Mouse (Mus musculus) cerebellum, postnatal 14 days (tissue): Measurements from ENCODE around the gene Pgpep1.

Experiments
- DNase-seq, 2 experiments: peaks; one replicate each; pipeline ENCODE4 v3.0.0; 2021; ENCODE audit warnings: mixed read lengths in 2 of 2

Pgpep1 gene

DNA sequence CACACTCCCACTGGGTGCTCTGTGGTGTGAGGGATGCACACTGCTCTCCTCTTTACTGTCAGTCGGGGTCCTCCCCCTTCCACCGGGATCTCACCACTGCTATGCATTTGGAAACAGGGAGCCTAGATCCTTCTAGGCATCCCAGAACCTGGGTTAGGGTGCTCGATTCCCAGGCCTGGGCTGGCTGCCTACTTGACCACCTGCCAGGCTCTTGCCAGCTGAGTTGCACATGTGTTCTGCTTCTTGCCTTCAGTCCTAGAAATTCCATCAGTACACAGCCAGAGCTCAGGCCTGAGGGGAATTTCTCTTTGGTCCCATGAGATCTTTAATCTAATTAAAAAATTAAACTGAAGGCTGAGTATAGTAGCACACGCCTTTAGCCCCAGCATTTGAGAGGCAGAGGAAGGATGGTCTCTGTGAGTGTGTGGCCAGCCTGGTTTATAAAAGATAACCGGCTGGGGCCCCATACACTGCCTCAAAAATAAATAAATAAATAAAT lies 29.8 kb upstream of the Pgpep1 start:
- DNase-seq = no peak

DNA sequence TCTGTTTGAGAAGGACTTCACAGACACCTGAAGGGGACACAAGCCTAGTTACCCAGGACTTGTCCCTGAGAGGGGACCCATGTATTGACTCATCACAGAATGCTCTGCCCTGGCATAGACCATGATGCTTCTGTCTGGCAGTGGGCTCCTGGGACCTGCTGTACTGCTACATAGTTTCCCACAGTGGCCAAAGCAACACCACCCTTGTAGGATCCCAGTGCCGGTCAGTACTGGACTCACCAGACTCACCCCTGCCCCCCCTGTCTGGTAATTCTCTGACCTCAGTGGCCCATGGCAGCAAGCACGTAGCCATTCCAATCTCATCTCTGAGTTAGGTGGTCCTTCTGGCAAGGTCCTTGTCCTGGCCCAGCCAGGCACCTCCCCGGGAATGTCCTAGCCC lies 27.9 kb upstream of the Pgpep1 start:
- no peak for DNase-seq

DNA sequence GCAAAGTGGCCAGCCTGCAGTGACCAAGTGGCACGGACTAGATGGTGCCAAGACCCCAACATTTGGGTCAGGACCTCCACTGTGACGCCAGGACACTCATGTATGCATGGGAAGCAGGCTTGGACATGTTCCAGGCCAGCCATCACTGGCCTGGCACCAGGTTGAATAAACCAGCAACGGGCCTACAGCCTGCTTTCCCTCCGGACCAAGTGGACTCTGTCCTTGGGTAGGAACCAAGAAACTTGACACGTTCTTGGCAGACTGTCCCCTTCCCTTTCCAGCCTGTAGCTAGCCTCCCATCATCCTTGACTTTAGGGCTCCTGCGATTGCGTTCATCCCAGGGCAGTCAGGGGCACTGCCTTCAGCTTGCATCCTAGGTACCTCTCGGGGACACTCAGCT lies 27.4 kb upstream of the Pgpep1 start:
- peak; percentile 68 to 78 for DNase-seq

DNA sequence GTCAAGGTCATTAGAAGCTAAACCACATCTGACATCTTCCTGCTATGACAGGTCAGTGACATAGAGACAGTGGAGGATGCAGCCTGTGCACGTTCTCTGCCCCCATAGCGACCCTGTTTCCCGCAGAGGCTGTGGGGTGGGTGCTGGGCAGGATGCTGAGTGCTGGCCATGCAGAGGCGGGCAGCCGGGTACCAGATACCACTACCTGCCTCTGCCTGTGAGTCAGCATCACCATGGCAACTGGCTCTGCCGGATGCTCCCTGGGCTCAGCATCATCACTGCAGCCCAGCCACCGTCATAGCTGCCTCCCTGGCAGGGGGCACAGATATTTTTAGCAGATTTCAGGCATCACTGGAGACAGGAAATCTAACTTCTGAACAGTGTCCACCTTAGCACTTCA lies 24.1 kb upstream of the Pgpep1 start:
- DNase-seq = no peak

DNA sequence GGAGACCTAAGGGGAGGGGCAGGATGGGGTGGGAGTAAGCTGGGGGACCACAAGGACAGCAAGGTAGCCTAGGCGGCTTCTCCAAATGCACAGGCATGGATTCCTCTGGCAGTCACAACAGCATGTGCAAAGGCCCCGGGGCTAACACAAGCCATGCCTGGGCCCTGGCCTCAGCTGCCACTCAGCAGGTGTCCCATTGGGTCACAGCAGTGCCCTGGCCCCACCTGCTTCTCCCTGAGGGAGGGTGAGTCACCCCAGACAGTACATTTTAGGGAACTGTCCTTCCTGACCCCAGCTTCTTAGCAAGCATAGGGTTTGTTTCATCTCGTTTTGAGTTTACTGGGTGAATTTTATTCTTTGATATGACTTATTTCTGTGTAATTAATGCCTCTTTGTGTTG lies 22.5 kb upstream of the Pgpep1 start:
- DNase-seq = no peak

DNA sequence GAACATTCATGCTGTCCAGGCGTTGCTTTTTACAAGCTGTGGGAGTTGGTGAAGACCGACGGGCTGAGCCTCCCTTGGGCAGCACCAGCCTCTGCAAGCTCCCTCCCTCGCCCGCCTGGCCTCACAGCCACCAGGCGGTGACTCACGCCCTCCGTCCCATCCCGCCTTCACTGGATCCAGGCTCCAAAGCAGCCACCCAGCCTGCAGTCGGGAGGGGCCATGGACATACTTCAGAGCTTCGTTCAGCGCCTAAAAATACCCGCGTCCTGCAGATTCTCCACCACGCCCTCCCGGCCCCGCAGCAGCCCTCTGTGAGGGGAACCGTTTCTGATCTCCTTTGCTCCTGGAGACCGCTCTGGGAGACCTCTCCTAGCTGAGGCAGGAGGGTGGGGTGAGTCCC lies 22.0 kb upstream of the Pgpep1 start:
- no peak for DNase-seq

DNA sequence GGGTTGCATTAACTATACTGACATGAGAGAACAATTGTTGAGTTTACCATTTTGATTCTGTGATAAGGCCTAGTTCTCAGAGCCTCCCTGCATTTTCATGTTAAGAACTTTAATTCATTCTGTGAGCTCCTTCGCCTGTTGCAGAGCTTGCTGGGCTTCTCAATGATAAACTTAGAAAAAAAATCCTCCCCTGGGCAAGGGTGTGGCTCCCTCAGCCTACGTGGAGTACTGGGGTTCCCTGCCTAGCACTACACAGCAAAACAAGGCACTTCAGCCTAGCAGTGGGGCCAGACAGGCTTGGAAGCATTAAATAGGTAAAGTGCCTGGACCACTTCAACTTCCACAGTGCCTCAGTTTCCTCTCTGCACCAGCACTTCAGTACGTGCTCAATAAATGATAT lies 21.2 kb upstream of the Pgpep1 start:
- no peak for DNase-seq

DNA sequence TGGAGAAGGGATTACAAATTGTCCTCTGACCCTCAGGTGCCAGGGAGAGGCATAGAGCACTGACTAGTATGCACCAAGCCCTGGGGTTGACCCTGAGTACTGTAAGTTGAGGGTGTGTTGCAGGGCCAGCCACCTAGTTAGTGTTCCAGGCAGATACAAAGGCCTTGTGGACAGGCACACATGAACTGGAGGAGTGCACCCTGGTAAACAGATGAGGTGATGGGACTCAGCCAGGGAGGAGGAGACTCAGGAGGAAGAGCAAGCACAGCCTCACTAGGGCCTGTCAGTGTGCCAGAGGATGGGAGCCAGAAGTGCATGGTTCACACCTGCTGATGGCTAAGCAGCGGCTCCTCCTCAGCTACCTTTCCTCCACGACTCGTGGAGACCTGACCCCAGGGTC lies 19.9 kb upstream of the Pgpep1 start:
- DNase-seq = no peak

DNA sequence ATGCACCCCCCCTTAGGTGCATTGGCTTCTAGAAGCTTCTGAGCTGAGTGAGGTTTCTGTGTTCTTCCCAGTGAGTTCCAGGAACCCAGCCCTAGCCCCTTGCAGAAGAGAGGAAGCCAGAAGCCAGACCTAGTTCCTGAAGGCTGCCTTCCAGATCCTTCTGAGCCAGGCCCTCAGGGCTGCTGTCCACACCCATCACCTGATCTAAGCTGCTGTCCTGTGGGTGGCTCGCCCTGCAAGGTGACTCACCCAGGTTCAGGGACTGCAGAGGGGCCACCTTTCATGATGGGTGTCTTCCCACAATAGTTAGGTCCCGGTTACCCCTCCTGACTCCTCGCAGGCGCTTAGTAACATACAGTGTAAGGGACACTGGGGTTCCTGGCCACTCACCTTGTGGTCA lies 19.2 kb upstream of the Pgpep1 start:
- no peak for DNase-seq

DNA sequence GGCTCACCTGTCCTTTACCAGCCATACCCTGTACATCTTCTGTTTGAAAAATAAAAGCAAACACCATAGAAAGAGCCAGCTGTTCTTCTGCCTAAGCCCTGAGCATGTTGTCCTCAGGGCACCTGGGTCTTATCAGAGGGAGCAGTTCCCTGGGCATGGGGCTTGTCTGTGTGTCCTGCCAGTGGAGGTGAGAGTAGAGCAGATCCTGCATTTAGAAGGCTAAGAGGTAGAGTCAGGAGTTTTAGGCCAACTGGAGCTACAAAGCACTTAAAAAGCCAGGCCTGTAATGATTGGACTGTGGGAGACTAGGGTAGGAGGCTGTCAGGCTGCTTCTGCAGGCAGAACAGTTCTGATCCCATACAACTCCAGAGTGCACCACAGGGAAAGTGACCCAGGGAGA lies 18.5 kb upstream of the Pgpep1 start:
- DNase-seq = no peak

DNA sequence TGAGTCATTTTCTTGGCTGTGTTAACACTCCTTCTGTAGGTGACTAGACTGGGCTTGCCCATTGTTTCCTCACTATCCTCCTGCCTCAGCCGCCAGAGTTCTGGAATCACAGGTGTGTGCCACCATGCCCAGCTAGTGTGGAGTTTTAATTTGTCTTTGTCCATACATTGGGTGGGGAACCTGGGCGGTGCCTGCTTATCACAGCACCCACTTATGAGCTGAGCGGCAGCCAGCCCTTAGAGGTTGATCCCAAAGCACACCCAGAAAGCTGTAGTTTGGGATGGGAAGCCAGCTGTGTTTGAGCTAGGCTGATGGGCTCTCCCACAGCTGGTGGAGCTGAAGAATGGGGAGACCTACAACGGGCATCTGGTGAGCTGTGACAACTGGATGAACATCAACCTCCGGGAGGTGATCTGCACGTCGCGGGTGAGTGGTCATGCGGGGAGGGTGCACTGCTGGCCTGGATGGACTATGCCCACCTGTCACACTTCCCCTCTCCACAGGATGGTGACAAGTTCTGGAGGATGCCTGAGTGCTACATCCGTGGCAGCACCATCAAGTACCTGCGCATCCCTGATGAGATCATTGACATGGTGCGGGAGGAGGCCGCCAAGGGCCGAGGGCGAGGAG lies 17.4 kb upstream of the Pgpep1 start:
- no peak for DNase-seq

DNA sequence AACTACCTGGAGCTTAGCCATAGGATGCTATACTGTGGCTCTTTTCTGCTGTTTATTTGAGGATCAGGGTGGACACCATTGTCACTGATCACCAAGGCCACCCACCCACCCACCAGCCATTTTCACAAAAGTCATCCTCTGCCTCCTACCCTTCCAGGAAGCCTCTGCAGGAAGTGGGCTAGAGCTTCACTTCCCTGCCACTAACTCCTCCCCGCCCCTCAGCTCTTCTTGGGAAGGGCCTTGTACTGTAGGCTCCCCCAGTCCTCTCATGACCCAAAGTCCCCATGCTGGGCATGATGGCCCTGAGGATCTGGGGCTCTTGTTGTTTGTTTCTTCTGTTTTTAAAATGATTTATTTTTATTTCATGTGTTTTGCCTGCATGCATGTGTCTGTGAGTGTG lies 15.1 kb upstream of the Pgpep1 start:
- DNase-seq = no peak

DNA sequence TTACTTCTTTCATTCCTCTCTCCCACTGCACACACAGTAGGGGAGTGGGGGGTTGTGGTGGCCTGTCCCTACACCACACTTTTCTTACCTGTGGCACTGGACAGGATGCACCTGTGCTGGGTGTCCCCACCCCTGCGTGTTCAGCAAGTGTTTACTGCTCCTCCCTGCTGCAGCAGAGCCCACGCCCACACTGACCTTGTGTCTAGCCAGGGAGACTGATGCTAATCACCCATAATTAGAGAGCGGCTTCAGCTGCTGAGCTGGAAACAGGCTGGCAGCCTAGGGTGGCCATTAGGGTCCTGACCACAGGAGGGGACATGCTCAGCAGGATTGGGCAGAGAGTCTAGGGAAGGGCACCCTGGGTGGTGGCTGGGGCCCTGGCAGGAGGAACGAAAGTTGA lies 14.5 kb upstream of the Pgpep1 start:
- DNase-seq = no peak

DNA sequence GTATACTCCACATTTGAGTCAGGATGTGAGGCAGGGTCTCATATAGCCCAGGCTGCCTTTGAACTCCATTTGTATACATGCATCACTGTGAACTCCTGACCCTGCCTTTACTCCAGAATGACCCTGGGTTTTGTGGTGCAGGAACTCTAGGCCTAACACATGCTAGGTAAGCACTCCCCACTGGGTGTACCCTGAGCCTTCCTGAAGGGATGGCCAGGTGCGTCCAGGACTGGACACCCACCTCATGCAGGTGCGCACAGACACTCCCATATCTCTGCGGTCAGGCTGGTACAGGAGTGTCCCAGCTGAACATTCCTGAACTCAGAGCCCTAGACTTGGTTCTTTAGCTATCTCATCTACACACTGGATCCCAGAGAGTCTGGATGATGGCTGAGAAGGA lies 13.9 kb upstream of the Pgpep1 start:
- no peak for DNase-seq

DNA sequence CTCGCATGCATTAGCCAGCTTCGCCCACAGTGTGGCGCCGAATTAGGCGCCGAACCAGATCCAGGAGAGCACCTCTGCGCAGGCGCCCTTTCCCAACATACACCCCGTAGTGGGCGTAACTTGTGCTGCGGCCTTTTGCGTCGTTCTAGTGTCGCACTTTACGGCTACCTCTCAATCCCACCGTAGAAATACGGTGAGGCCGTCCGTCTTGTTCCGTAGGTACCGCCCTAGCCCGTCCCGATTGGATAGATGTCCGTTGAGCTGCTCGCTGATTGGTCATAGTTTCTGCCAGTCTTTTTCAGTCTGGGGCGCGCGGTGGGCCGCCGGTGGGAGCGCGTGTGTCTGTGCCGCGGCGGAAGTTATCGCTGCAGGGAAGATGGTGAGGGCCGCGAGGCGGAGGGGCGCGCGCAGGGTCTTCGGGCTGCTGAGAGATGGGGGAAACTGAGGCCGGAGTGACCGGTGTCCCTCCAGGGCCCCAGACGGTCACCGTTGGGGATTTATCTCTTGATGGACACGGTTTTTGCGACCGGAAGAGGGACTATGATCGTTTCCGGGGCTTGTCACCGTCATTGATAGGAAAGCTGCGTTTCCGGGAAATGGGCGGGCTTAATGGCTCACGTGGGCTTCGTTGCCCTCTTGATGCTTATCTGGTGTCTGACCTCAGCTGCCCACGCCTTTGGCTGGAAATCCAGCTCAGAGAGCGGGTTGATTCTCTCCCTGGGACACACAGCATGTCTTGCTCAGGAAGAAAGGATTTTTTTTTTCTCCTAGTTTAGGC lies 13.1 kb upstream of the Pgpep1 start, which contains the start of gene Lsm4:
Gene Lsm4, plus strand, starts transcription at position 170 of the 778 bp plus-strand sequence.
- DNase-seq = peak; percentile 98 to 100

DNA sequence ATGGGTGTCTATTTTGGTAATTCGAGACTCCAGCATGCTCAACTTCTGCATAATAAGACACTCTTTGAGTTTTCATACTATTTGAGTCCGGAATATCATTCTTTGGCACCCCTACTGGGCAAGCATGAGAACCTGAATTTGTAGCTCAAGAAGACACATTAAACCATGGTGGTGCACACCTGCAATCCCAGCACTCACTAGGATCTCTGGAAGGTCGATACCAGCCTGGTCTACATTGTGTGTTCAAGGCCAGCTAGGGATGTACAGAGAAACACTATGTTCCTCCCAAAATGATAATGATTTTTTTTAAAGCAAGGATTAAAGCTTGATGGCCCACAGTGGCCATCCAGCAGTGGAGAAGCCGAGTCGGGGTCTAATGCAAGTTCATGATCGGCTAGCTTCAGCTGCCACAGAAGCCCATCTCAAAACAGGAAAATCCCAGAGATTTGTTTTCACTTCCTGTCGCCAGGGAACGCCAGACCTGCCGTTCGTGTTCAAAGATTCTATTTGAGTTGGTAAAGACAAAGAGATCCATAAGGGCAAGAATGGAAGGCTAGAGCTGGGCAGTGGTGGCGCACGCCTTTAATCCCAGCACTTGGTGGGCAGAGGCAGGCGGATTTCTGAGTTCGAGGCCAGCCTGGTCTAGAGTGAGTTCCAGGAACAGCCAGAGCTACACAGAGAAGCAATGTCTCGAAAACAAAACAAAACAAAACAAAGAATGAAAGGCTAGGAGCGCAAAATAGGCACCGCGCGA lies 12.3 kb upstream of the Pgpep1 start:
- no peak for DNase-seq

DNA sequence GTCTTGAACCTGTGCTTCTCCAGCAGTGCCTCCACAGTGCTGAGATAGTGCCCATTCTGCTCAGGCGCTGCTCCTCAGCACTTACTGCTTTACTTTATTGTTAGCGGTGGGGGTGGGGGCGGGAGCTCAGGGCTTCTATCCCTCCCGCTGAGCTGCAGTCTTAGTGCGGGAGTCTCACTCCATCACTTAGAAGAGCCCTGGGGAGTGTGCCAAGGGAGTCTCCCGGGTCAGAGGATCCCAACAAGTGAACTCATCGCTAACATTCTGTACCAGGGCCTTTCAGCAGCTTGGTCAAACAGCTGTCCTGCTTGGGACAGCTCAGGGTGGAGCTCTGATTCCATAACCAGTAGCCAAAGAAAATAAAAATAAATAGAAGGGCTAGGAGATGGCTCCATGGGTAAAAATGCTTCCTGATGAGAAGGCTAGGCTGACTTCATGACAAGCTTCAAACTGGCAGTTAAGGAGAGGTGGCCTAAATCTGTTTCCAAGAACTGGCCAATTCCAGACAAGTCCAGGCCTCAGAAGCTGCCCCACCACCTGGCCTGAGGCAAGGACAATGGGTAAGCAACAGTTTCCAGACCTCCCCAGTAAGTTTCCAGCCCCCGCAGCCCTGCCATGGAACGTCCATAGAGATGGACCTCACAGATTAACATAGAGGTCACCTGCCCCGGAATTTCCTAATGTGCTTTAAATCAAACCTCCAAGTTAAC lies 11.6 kb upstream of the Pgpep1 start:
- DNase-seq = no peak

DNA sequence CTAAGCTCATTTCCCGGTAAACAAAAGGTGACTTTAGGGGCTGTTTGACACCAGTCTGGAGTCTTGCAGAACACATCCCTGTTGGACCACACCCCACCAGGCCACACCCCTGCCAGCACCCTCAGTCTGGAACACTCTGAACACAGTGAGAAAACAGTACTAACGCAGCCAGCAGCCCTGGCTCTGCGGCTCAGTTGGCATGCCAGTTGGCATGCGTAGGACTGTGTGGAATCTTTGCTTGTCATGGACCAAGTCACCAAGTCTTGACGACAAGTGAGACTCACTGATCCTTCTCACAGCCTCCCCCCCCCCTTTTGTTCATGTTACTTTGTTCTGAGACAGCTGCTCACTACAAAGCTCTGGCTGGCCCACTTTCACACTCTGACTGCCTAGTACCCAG lies 6.9 kb upstream of the Pgpep1 start:
- DNase-seq = no peak

DNA sequence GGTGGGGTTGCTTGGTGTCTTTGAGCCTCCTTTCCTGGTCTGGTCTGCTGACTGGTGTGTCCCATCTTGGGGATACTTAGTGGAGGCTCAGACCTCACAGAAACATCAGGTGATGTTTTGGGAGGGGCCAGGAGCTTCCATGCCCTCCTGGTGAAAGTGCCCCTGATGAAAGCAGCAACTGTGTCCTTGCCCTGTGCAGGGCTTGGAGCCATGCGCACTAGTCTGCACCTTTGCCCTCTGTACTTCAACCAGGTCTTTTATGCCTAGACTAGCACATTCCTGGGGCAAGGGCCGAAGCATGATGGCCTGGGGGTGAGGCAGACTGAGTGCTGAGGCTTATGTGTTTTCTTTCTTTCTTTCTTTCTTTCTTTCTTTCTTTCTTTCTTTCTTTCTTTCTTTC lies 5.4 kb upstream of the Pgpep1 start:
- DNase-seq = no peak

DNA sequence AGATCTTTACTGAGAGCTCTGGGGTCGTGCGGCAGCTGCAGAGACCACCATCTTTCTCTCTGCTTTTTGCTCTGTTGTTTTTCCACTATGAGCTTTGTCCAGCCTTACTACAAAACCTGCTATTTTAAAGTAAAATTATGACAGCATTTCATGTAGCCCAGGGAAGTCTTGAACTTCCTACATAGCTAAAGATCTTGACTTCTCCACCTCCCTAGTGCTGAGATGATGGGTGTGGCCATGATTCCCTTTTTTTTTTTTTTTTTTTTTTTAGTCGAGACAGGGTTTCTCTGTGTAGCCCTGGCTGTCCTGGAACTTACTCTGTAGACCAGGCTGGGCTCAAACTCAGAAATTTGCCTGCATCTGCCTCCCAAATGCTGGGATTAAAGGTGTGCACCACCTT lies 4.4 kb upstream of the Pgpep1 start:
- DNase-seq = no peak

DNA sequence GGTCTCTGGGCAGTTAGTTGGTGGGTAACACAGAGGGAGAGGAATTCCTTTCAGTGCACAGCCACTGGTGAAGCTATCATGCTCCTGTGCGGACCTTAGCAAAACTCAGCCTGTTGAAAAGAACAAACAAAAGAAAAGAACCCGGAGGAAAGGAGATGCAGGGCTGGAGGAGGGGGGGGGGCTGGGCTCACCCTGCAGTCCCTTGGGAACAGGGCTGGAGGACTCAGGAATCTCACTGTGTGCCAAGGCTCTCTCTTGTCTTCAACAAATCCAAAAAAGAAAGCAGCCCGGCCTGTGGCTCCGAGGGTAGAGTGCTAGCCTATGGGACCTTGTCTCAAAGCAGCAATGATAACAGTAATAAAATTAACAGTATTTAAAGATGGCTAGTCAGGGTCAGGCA lies 3.5 kb upstream of the Pgpep1 start:
- DNase-seq = no peak

DNA sequence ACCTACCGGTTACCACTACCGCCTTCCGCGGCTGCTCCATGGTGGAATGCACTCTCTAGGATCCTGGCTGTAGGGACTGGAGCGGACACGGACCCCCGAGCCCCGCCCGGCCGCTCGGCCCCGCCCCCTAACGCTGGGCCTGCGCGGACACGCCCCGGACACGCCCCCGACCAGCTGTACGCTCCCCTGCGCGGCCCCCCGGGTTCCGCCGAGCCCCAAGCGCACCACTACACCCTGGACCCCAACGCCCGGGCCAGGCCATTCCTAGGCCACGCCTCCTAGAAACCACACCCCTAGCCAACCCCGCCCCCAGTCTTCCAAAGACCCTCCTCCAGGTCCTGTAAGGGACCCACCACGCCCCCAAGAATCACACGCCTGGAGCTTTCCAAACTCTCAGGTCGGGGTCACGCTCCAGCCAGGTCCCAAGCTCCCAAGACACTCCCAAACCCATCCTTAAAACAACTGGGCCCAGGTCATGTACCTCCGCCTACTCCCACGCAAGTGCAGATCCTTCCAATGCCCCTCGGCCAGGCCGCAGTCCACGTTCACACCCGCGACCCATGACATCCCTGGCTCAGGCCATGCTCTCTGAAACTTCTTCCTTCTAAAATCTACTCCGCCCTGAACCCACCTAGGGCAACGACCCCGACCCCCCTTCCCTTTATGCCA lies 450 bp downstream of the Pgpep1 start:
- DNase-seq = peak; percentile 65 to 71
